Mouse (Mus musculus) heart, postnatal 10 days (tissue): ENCODE results near the gene Mink1. TPM values are rescaled to one million over a fixed set of nuclear protein-coding genes. Genes with fewer than 3 reads are reported as not detected.
"Not testable (repeated sequence)": the region's sequence is repeated elsewhere in the genome, so short reads cannot be mapped to it uniquely, and the experiment has no call there.

ENCODE experiments used
- DNase-seq, 2 experiments: peaks; one replicate each; pipeline ENCODE4 v3.0.0; 2021
- intact Hi-C: fragments of 180-260 bp; cut with DNase I; formaldehyde crosslinking; loops from one replicate; pipeline ENCODE4 v1.15.1; 2025
- total RNA-seq, 2 experiments: library from RNA; stranded (reverse); gene quantifications; 2 replicates each; pipeline ENCODE4 v1.2.3; 2021

Gene Mink1
- total RNA-seq, 2 experiments from 2014 or later: 40.4 to 43.3 TPM

DNA sequence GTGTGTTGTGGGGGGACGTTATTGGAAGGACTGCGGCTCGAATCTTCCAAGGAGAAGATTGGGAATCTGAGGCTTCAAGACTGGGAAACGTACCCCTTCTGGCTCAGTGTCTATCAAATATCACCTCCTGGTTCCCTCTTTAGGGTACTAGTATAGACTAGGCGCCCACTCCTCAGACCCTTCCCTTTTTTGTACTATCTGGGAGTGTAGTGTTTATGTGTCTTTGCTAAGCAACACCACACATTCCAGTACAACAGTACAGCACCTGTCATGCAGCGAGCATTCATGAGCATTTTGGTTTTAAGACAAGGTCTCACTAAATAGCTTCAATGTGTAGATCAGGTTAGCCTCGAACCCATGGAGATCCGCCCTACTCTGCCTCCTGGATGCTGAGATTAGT is 11.2 kb upstream of the Mink1 start:
- intact Hi-C loops: no loop called here
- no peak for DNase-seq

DNA sequence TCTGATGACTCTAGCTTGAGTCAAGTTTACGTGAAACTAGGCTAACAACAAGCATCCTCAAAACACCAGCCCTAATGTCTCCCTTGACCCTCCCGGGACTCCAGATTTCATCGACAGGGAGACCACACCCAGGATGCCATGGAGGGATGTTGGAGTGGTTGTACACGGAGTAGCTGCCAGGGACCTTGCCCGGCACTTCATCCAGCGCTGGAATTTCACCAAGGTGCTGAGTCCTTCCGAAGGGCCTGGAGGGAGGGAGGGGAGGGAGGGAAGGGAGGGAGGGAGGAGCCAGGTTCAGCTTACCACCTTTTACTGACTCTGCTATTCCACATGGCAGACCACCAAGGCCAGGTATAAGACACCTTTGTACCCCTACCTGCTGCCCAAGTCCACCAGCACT is 8.7 kb upstream of the Mink1 start:
- intact Hi-C loops: no loop called here
- DNase-seq: no peak

DNA sequence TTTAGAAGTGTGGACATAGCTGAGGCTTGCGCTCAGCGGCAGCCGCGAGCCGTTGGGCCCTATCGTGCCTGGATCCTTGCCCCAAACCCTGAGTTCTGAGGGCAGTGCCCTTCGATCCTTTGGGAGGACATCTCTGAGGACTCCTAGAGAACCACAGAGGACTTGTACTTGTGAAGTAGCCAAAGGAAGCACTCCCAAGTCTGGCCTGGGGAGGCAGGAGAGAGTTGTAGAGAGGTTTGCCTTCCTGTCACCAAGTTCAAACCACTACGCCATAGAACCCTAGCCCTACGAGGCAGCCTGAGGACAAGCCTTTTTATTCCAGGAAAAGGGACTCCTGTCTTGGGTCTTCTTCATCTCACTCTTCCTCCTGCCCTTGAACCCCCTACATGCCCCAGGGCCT is 5.1 kb upstream of the Mink1 start:
- intact Hi-C loops: no loop called here
- DNase-seq: no peak

DNA sequence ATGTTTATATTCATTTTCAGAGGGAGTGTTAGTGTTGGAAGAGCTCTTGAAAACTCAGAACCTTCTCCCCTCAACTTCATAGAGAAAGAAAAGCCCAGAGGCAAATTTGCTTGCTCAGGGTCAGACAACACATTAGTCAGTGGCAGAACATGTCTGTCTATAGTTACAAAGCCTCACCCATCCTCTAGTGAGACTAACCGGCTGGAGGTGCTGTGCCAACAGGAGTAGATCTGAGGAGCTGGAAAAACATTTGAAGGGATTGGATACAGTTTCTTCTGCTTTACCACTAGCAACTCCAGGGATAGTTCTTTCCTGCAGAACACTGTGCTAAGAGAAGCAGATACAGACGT is 769 bp upstream of the Mink1 start:
- intact Hi-C loops: loop anchor here (2.0 kb wide), 2 partner anchors 35 to 43 kb away; no protein-coding TSS in a partner anchor
- no peak for DNase-seq

DNA sequence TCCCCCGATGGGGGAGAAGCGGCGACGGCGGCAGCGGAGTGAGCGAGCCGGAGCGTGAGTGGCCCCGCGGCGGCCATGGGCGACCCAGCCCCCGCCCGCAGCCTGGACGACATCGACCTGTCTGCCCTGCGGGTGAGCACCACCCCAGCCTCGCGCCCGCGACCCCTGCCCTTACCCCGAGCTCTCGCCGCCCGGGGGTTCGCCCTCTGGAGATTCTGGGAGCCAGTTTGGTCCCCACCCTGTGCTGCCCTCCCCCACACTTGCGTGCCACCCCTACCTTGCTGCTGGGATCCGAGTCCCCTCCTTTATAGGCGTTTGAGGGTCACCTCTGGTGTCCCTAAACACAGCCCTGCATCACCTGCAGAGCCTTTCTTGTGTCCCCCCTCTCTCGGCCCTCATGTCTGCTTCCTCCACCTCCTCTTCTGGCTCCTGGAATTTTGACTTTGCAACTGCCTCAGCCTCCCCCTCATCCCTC is 351 bp downstream of the Mink1 start:
- intact Hi-C loops: loop anchor here (2.0 kb wide), 1 partner anchor 42 kb away; no protein-coding TSS in a partner anchor
- DNase-seq: no peak

DNA sequence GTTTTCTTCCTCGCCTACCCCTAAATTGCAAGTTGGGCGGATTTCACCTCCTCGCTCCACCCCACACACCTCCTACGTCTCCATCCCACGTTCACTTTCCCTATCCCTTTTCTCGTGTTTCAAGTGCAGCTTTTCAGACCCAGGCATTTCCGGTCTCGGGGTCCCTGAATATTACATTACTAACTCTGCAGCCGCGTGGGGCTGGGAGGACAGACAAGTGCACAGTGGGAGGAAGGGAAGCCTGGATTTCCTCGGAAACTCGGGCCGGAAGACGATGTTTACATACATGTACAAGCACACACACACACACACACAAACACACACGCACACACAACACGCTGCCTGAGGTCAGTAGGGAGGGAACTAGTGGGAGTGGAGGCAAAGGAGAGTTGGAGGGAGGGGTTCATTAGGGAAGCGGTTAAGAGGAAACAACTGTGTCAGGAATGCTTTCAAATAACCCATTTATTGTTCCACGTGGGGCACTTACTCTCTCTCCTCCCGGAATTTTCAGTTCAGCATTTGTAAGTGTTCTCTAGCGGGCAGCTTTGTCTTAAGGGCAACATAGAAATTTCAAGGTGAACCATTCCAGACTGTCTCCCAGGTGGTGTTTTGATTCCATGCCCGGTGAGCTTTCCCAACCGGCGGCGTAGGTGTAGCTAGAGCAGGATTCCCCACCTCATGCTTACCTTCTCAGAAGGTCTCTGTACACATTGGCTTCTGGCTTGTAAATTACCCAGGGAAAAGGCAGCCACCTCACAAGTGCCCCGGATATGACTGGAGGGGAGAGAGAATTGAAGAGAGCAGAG is 992 bp downstream of the Mink1 start:
- intact Hi-C loops: loop anchor here (2.0 kb wide), 3 partner anchors 17 to 41 kb away; partner anchors contain the start of gene Pld2
- DNase-seq: peak; percentile 51 to 53

DNA sequence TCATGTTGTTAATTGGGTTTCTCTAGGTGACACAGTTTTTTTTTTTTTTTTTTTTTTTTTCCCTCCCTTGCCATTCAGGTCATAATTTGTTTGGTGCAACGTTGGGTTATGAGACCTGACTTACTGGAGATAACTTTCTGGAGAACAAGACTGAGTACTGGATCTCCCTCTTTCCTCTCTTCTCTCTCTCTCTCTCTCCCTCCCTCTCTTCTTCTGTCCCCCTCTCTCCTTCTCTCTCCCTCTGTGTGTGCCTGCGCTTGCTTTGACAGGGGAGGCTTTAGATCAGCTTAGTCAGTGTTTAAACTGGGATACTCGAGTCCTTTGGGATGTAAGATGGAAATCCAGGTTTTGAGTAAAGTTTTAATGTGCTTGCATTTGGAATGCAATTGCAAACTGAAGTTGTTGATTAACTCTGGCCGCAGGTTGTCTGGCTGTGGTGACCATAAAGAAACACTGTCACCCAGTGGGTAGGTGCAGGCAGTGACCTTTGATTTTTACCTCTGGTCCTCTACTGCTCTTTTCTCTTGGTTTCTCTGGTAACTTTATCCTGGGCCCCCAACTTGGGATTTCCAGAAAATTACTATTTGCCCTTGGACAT is 1.7 kb downstream of the Mink1 start:
- DNase-seq: no peak
- intact Hi-C loops: loop anchor here (2.0 kb wide), 2 partner anchors 16 to 24 kb away; partner anchors contain the start of gene Pld2

DNA sequence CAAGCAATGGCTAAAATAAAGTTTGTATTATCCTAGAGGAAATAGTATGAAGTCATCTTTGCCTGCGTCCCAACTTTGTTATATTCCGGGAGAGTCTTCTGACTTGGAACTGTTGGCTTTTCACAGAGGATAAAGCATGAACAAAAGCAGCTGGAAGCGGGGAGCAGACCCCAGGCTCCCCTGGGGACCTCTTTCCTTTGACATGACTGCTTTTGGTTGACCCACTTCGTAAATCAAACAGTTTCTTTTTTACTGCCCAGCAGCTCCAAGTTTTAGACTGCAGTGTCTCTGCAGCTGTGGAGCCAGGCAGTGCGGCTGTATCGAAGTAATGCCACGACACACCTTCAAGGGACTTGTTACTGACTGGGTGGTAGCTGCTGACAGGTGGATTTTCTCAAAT is 3.9 kb downstream of the Mink1 start:
- intact Hi-C loops: no loop called here
- DNase-seq: peak; percentile 35 to 40

DNA sequence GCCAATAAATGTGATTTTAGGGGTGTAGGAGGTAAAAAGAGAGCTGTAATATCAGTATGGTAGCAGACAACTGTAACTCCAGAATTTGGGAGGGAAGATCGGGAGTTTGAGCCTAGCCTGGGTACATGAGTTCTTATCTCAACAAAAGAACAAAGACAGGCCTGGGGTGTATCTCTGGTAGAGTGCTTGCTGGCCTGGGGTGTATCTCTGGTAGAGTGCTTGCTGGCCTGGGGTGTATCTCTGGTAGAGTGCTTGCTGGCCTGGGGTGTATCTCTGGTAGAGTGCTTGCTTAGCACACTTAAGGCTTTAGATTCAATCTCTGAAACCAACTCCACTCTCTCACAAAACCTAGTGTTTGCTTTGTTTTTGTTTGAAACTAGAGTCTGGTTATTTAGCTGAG is 7.9 kb downstream of the Mink1 start:
- intact Hi-C loops, DNase-seq: not testable (repeated sequence)

DNA sequence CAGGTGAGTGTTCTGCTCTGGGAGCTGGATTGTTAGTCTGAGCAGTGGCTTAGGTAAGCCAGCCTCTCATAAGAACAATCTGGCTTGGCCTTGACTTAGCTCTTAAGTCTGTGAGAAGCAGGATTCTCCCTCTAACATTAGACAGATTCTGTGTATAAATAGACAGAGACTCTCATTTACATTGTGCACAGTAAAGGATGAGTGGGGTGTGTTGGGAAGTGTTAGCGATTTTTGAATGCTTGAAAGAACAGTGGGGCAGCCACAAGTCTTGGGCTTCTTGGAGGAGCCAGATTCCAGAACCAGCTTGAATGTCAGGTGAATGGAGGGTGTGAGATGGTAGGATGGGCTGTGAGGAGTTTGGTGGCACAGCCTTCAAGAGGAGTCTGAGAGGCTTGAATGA is 9.0 kb downstream of the Mink1 start:
- intact Hi-C loops: no loop called here
- no peak for DNase-seq

DNA sequence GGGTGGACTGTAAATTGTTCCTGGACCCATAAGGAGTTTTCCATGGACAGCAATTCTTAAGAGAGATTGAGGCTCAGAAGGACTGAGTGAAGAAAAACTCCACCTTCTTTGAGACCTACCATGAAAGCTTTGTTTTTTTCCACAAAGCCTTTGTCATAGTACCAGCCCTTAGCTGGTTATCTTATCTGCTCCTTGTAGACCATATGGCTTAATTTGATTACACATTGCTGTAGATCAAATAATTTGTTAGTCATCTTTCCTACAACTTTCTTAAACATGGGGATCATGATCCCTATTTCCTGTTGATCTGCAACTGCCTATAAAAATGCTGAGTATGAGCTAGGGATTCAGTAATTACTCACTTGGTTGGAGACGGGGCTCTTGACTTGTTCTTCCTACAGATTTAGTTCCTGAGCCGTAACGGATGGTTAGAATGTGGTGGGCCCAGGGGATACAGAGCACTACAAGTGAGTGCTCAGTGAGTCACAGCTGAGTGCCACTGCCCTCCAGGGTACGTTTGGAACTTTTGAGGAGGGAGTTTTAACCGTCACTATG is 9.7 kb downstream of the Mink1 start:
- intact Hi-C loops: no loop called here
- no peak for DNase-seq

DNA sequence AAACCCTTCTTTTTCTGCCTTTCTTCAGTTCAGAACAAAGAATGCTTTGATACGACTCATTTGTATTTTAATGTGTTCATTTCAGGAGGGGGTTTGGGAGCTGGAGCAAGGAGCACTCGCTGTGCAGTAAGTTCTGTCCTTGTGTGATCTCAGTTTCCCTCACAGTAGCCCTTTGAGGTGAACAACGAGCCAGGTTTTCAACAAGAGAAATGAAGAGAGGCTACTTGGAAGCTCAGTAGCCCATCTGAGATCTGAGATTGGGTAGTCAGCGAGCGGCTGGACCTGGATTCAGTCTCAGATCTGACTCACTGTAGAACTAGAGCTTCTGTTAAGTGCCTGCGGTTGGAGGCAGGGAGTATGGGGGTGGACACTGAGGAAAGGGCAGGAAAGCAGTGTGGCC is 11.2 kb downstream of the Mink1 start:
- DNase-seq: no peak
- intact Hi-C loops: no loop called here

DNA sequence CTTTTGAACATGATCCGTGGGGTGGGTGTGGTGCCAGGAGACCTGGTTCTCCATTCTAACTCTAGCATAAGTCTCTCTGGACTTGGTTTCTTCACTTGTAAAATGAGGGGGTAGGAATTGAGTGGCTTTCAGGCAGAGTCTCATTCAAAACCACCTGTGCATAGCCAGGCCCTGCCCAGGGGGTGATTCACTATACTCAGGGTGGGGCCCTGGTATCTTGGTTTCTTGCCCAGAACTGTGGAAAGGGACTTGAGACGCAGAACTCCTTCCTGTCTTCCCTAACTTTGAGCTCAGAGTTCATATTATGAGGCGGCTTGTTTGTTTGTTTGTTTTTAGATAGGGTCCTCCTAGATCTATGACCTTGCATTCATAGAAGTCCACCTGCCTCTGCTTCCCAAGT is 14.5 kb downstream of the Mink1 start:
- no peak for DNase-seq
- intact Hi-C loops: no loop called here

DNA sequence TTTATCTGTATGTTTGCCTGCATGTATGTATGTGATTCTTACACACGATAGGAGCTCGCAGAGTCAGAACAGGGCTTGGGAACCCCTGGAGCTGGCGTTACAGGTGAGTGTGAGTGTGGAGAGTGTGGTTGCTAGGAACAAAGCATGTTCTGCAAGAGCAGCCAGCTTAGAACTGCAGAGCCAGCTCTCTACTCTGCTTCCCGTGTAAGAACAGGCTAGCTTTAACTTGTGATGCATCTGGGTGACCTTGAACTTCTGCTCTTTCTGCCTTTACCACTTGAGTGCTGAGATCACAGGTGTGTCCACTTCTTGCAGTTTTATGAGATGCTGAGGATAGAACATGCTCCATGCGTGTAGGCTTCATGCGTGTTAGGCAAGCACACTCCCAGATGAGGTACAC is 16.3 kb downstream of the Mink1 start:
- intact Hi-C loops: no loop called here
- DNase-seq: no peak

DNA sequence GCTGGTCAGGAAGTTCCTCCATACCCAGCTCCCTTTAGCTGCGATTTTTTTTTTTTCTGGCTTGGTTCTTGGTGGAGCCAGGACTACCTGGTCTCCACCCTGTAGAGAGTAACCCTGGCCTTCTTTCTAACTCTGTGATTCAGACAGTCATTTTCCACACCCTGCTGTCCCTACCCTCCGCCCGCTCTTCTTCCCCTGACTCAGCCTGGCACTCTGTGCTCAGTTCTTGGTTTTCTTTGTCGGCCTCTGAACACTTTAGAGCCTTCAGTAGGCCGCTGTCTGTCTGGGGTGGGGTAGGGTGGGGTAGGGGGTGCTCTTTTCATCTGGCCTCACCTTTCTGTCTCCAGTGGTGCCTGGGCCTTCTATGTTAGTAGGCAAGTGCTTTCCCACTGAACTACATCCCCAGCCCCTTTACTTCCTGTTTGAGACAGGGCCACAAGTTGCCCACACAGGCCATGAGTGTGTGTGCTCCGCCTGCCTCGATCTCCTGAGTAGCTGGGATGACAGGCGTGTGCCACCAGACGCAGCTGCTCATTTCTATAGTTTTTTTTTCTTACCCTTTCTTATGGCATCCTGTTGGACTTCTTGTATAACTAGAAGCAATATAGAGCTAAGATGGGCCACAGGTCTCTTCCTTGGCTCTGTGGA is 17.2 kb downstream of the Mink1 start:
- no peak for DNase-seq
- intact Hi-C loops: loop anchor here (2.0 kb wide), 1 partner anchor 15 kb away; no protein-coding TSS in a partner anchor

DNA sequence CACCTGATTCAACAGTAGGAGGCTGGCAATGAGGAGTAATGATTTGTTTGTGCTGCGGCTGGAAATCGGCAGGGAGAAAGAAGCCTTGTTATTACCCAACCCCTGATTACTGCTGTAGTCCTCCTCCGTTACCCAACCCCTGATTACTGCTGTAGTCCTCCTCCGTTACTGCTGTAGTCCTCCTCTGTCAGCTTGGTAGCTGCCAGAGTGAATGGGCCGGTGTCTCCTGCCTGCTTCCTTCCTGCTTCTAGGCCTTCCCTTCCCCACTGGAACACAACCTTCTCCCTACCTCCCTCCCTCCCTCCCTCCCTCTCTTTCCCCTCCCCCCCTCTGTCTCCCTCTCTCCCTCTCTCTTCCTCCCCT is 17.7 kb downstream of the Mink1 start:
- no peak for DNase-seq
- intact Hi-C loops: loop anchor here (2.0 kb wide), 1 partner anchor 16 kb away; no protein-coding TSS in a partner anchor

DNA sequence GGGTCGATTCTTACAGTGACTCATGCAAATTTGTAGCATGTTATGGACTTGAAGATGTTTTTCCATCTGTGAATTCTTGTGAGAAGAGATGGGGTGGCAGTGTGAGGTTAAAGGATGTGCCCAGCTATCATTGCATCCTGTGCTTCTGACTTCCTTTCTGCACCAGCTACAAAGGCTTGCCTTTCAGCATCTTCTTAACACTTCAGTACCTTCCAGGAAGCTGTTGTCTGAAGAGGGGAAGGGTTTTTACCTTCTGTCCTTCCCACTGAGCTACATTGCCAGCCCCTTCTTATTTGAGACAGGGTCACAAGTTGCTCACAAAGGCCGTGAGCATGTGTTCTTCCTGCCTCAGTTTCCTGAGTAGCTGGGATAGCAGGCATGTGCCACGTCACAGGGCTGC is 18.2 kb downstream of the Mink1 start:
- intact Hi-C loops: loop anchor here (2.0 kb wide), 1 partner anchor 16 kb away; no protein-coding TSS in a partner anchor
- no peak for DNase-seq

DNA sequence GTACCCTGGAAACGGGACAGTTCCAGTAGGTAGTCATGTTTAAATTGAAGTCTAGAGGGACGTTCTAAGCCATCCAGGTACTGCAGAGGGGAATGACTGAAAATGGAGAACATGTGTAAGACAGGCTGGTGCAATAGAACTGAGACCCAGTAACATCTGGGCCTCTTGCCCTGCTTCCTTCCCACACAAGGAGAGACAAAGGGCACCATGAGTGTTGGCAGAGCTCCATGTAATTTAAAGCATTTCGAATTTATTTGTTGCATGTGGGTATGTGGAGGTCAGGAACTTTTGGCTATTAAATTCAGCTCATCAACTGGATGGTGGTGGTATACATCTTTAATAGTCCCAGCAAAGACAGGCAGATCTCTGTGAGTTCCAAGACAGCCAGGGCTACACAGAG is 19.5 kb downstream of the Mink1 start:
- intact Hi-C loops: loop anchor here (2.0 kb wide), 1 partner anchor 15 kb away; no protein-coding TSS in a partner anchor
- no peak for DNase-seq

DNA sequence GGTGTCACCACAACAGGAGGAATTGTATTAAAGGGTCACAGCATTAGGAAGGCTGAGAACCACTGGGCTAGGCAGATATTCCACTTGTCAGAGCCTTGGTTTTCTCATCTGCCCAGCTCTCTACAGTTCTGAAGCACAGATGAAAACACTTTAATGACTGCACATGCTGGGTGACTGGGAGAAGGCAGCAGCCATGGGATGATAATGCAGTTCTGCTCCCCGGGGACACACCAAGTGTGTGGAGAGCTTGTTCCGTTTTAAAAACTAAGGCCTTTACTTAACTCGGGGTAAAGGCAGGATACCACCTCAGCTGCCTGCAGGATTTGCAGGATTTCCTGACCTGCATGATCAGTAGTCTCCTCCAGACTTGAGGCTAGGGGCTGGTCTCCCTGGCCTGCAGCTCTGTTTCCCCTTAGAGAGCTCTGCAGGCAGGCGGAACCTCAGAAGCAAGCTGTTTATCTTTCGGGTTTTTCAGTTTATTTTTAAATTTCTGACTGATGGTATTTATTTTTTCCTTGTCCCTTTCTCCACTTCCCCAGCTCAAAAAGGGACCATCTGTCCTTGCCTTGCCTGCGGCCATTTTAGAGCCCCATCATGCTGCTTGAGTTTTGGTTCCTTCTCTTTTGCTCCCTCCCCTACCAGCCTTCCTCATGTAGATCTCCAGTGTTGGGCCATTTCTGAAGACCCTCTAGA is 20.5 kb downstream of the Mink1 start:
- DNase-seq: peak; percentile 44 to 47
- intact Hi-C loops: loop anchor here (2.0 kb wide), 1 partner anchor 14 kb away; no protein-coding TSS in a partner anchor

DNA sequence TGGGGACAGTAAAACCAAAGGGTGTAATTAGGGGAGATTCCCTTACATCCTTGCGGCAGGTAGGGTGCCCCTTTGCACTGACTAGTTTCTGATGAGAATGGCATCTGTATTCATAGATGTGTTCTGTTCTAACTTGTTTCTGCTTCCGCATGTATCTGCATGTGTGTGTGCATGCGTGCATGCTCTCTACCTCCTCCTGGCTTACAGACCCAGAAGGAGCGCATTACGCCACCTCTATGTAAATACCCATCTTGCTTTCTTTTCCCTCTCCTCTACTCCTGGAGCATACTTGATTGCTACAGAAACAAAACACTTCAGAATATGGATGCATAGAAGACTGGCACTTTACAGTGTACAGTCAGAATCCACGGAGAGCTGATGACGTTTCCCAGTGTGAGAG is 21.1 kb downstream of the Mink1 start:
- intact Hi-C loops: loop anchor here (2.0 kb wide), 1 partner anchor 13 kb away; no protein-coding TSS in a partner anchor
- DNase-seq: no peak
